Mouse (Mus musculus): ENCODE results near the gene Isl1.
A peak's percentile ranks its signal among the peaks of the same experiment; 100 is the strongest.

Gene Isl1

DNA sequence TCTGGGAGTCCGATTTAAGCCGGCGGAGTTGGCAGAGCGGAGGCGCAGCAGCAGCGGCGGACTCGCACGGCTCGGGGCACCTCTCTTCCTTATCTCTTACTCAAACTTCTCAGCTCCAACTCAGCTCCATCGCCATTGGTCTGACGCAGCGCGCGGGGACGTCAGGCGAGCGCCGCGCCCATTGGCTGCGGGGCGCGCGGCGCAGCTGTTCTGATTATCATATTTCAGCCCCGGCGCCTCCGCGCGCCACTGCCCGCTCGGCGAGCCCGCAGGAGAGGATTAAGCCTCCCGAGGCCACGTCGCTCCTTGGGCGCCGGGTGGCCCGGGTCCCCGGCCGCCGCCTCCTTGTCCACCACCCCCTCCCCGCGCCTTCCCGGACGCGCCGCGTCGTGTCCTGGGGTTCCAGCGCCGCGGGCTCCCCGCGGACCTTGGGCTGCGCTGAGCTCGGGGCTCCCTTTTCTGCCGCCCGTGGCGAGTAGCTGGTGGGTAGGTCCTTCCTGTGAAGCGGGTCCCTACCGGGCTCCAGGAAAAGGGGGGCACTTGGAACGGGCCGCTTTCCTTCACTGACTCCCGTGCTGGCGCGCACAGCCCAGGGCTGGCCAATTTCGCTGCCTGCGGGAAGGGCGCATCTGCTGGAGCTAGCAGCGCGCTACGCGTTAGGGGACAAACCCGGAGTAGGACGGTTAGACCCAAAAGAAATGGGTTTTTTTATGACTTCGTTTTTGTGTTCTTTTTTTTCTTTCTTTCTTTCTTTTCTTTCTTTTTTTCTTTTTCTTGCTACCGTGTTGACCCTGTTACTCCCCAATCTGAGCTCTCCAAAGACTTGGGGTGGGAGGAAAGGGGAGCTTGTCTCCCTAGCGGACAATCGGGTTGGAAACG is at the start of gene Isl1:
Isl1 (minus strand) TSS at position 106 of the 879 bp plus-strand sequence.
- DNase-seq (ENCODE audit: low spot score in 2 of 2) = peak; percentile 39 to 73

DNA sequence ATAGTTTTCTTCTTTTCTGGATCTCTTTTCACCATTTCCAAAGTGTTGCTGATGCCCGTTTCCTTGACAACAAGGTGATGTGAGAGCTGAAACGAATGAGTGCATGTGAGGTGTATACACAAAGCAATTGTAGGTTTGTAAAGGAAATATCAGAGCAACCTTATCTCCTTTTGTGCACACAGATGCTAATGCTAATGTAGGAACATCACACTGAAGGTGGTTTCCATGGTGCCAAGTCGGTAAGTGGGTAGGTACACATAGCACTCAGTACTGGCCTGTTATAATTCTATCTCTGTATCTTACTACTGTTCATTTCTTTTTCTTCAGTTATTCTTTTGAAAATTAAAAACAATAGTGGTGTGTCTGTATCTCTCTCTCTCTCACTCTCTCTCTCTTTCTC is 26.3 kb upstream of the Isl1 start:
- no peak for DNase-seq (ENCODE audit: low spot score in 2 of 2)

- no peak for DNase-seq (ENCODE audit: low spot score in 2 of 2)
These were observed 4.4 kb upstream of the Isl1 start for GRCm38 (mm10) chr13:116313636-116314530.

- DNase-seq (ENCODE audit: low spot score in 2 of 2) = no peak
These were observed 2.6 kb upstream of the Isl1 start for GRCm38 (mm10) chr13:116311871-116312720.

GRCm38 (mm10) chr13:116311011-116311410 is 1.5 kb upstream of the Isl1 start:
- DNase-seq (ENCODE audit: low spot score in 2 of 2) = no peak

GRCm38 (mm10) chr13:116310463-116310765 is 925 bp upstream of the Isl1 start:
- no peak for DNase-seq (ENCODE audit: low spot score in 2 of 2)

- DNase-seq (ENCODE audit: low spot score in 2 of 2) = no peak
These were observed 431 bp downstream of the Isl1 start for GRCm38 (mm10) chr13:116308933-116309583.

- DNase-seq (ENCODE audit: low spot score in 2 of 2) = no peak
These were observed 1.2 kb downstream of the Isl1 start for GRCm38 (mm10) chr13:116308121-116308932.

DNA sequence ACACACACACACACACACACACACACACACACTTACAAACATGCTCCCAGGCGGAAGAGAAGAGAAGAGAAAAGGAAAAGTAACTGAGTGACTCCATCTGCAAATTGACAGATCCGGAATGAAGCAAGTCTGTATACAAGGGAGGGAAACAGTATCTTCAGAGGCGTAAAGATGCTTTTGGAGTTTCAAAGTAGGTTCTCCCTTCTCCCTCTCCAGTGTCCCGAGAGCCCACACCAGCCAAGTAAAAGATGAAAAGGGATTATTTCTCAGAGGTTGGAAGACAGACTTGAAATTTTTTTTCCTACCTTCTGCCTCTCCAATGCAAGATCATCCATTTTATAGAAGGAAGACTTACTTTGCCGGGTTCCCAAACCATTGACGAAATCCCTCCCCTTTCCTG is 2.9 kb downstream of the Isl1 start:
- DNase-seq (ENCODE audit: low spot score in 2 of 2) = no peak

GRCm38 (mm10) chr13:116305721-116306120 is 3.8 kb downstream of the Isl1 start:
- no peak for DNase-seq (ENCODE audit: low spot score in 2 of 2)

DNA sequence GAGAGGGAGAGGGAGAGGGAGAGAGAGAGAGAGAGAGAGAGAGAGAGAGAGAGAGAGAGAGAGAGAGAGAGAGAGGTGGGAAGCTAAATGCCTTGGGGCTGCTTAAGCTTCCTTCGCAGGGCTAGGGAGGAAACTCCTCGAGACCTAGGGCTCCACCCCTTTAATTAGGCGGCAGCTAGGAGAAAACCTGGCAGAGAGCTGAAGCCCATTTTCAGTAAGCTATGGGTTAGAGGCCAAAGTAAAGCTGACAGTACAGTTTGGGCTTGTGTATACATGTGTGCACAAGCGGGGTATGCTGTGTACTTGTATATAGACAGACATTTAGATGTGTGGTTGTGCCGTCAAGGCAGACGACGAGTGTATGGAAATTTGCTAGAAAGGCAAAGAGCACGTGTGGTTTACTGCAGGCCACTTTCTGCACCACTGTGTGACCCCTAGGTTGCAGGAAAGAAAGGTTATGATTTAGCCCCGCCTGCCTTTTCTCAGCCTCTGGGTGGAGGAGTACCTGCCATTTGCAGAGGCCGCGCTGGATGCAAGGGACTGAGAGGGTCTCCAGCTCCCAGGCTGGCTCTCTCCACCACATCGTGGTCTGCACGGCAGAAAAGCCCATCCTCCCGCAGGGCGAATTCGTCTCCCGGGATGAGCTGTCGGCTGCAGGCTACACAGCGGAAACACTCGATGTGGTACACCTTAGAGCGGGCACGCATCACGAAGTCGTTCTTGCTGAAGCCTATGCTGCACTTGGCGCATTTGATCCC is 4.6 kb downstream of the Isl1 start:
- DNase-seq (ENCODE audit: low spot score in 2 of 2) = no peak

DNA sequence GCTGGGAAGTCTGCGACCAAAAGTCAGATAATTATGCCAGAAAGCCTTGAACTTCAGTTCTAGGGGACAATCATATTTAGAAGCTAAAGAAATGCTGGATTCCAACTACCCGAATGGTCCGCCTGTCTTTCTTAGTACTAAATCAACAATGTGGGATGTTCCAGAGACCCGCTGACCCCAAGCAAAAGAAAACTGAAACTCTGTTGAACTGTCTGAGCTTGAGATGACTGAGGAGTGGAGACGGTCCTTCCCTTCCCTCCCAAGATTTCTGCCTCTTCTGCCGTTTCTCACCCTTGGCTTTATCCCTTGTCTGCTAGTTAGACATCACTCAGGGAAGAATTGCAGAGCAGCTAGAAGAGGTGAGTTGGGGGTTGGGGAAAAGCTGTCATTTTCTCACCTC is 5.7 kb downstream of the Isl1 start:
- DNase-seq (ENCODE audit: low spot score in 2 of 2) = no peak

DNA sequence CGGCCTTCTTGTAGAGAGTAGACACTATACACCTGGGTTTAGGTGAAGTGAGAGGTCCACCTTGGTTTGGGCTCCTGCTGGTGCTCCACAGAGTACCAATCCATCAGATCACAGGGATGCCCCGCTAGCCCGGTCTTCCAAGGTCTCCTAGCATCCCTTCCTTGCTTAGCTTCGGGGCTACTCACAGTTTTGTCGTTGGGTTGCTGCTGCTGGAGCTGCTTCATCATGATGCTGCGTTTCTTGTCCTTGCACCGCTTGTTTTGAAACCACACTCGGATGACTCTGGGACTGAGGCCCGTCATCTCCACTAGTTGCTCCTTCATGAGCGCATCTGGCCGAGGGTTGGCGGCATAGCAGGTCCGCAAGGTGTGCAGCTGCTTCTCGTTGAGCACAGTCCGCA is 6.6 kb downstream of the Isl1 start:
- no peak for DNase-seq (ENCODE audit: low spot score in 2 of 2)

- no peak for DNase-seq (ENCODE audit: low spot score in 2 of 2)
These were observed 7.8 kb downstream of the Isl1 start for GRCm38 (mm10) chr13:116301706-116302105.

GRCm38 (mm10) chr13:116299241-116299640 is 10.2 kb downstream of the Isl1 start:
- no peak for DNase-seq (ENCODE audit: low spot score in 2 of 2)

GRCm38 (mm10) chr13:116298641-116299170 is 10.8 kb downstream of the Isl1 start:
- DNase-seq (ENCODE audit: low spot score in 2 of 2) = no peak

- DNase-seq (ENCODE audit: low spot score in 2 of 2) = no peak
These were observed 11.5 kb downstream of the Isl1 start for GRCm38 (mm10) chr13:116298001-116298400.

GRCm38 (mm10) chr13:116297048-116297811 is 12.3 kb downstream of the Isl1 start:
- DNase-seq (ENCODE audit: low spot score in 2 of 2) = no peak

- DNase-seq (ENCODE audit: low spot score in 2 of 2) = no peak
These were observed 14.1 kb downstream of the Isl1 start for GRCm38 (mm10) chr13:116295401-116295800.

Data from urinary bladder, adult 18-20 months (tissue).